Mouse (Mus musculus) lung, postnatal 25 days (tissue): ENCODE measurements around the gene Ttc7b.

Experiments used
- DNase-seq: peaks from one replicate; pipeline ENCODE4 v3.0.0; 2022; ENCODE audit warnings: low spot score

Ttc7b gene

GRCm38 (mm10) chr12:100380697-100381291 lies 139.8 kb downstream of the Ttc7b start:
- DNase-seq, result no peak

GRCm38 (mm10) chr12:100379833-100380232 lies 140.8 kb downstream of the Ttc7b start:
- no peak for DNase-seq

- no peak for DNase-seq
These were observed 142.4 kb downstream of the Ttc7b start for GRCm38 (mm10) chr12:100378266-100378665.

- no peak for DNase-seq
These were observed 142.8 kb downstream of the Ttc7b start for GRCm38 (mm10) chr12:100377791-100378190.

GRCm38 (mm10) chr12:100375801-100376200 lies 144.8 kb downstream of the Ttc7b start:
- no peak for DNase-seq

GRCm38 (mm10) chr12:100372785-100373184 lies 147.8 kb downstream of the Ttc7b start:
- DNase-seq, result no peak

- no peak for DNase-seq
These were observed 148.6 kb downstream of the Ttc7b start for GRCm38 (mm10) chr12:100372015-100372414.

GRCm38 (mm10) chr12:100369786-100370185 lies 150.8 kb downstream of the Ttc7b start:
- DNase-seq, result no peak

- no peak for DNase-seq
These were observed 151.4 kb downstream of the Ttc7b start for GRCm38 (mm10) chr12:100369220-100369619.

- DNase-seq, result no peak
These were observed 159.3 kb downstream of the Ttc7b start for GRCm38 (mm10) chr12:100361330-100361729.

GRCm38 (mm10) chr12:100358040-100358620 lies 162.5 kb downstream of the Ttc7b start:
- DNase-seq, result no peak

- no peak for DNase-seq
These were observed 164.2 kb downstream of the Ttc7b start for GRCm38 (mm10) chr12:100356407-100356806.

GRCm38 (mm10) chr12:100355565-100355964 lies 165.1 kb downstream of the Ttc7b start:
- DNase-seq, result no peak

- DNase-seq, result no peak
These were observed 166.7 kb downstream of the Ttc7b start for GRCm38 (mm10) chr12:100353954-100354353.

- no peak for DNase-seq
These were observed 167.4 kb downstream of the Ttc7b start for GRCm38 (mm10) chr12:100353075-100353782.

GRCm38 (mm10) chr12:100352094-100352493 lies 168.5 kb downstream of the Ttc7b start:
- no peak for DNase-seq

GRCm38 (mm10) chr12:100343554-100343953 lies 177.1 kb downstream of the Ttc7b start:
- DNase-seq, result no peak

GRCm38 (mm10) chr12:100341614-100342013 lies 179.0 kb downstream of the Ttc7b start:
- no peak for DNase-seq

- no peak for DNase-seq
These were observed 179.6 kb downstream of the Ttc7b start for GRCm38 (mm10) chr12:100340901-100341460.

GRCm38 (mm10) chr12:100338055-100338454 lies 182.6 kb downstream of the Ttc7b start:
- no peak for DNase-seq

GRCm38 (mm10) chr12:100337351-100338018 lies 183.1 kb downstream of the Ttc7b start:
- DNase-seq, result peak; percentile 31

GRCm38 (mm10) chr12:100336241-100336640 lies 184.4 kb downstream of the Ttc7b start:
- no peak for DNase-seq
